Mouse (Mus musculus) hindbrain, embryonic 13.5 days (tissue): ENCODE data around the gene Frem1. TPM values are rescaled to one million over a fixed set of nuclear protein-coding genes. Genes with fewer than 3 reads are reported as not detected.

Source experiments
- ATAC-seq: fragments of 200-750 bp; cut with Nextera tagmentation; 2 replicates; pipeline ENCODE4 v1.8.0; 2017; ENCODE audit warnings: moderate TSS enrichment; ENCODE audit not compliant: low FRiP score
- H3K27ac ChIP-seq: fragments of 300-500 bp; sonication (generic); 2 replicates; pipeline ENCODE4 v1.5.1; 2015; ENCODE audit warnings: inconsistent platforms, mild to moderate bottlenecking, moderate library complexity
- H3K27me3 ChIP-seq: fragments of 300-500 bp; sonication (generic); 2 replicates; pipeline ENCODE4 v1.6.1; 2015; ENCODE audit warnings: mild to moderate bottlenecking, inconsistent platforms
- H3K36me3 ChIP-seq: fragments of 300-500 bp; sonication (generic); 2 replicates; pipeline ENCODE4 v1.6.1; 2015; ENCODE audit warnings: mild to moderate bottlenecking, inconsistent platforms
- H3K4me1 ChIP-seq: fragments of 300-500 bp; sonication (generic); replicated peaks from 2 replicates; pipeline ENCODE4 v1.6.1; 2015; ENCODE audit warnings: inconsistent platforms
- H3K4me2 ChIP-seq: fragments of 300-500 bp; sonication (generic); 2 replicates; pipeline ENCODE4 v1.6.1; 2015; ENCODE audit warnings: inconsistent platforms, mild to moderate bottlenecking, moderate library complexity
- H3K4me3 ChIP-seq: fragments of 300-500 bp; sonication (generic); 2 replicates; pipeline ENCODE4 v1.5.1; 2015; ENCODE audit warnings: mild to moderate bottlenecking, inconsistent platforms
- H3K9ac ChIP-seq: fragments of 300-500 bp; sonication (generic); 2 replicates; pipeline ENCODE4 v1.6.1; 2015; ENCODE audit warnings: mild to moderate bottlenecking, inconsistent platforms
- H3K9me3 ChIP-seq: fragments of 300-500 bp; sonication (generic); 2 replicates; pipeline ENCODE4 v1.6.1; 2016; ENCODE audit warnings: inconsistent platforms
- WGBS: fragments of 180-500 bp; shearing (Covaris S2); methylation state at CpG from one replicate; pipeline ENCODE4 v1.1.7; 2015; 5-methylcytosine and 5-hydroxymethylcytosine counted together
- polyA plus RNA-seq: library from polyadenylated mRNA; unstranded; fragments of >200 nt; fragmentation: Nextera tagmentation; extraction: Ambion mirVana; gene quantifications from 2 replicates; pipeline ENCODE4 v1.2.1, GENCODE M21; 2015

Frem1 gene
- polyA plus RNA-seq, 1 experiment from 2014 or later = 3.4 TPM

DNA sequence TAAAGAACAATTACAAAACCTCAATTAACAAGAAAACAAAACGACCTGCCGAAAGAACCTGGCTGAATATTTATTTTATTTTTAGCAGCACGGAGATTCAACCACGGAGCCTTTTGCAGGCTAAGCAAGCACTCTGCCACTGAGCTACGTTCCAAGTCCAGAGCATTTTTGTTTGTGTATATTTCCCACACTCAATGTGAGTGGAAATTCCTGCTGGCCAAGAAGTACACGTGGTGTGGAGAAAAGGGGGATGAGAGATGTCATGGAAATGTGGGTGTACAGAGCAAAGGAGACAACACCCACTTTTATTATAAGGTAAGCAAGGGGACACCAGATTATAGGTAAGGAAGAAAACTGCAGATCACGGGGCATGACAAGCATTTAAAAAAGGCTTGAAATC is 136.6 kb downstream of the Frem1 start:
- Histone ChIP-seq H3K9me3 (no peaks in the 10 kb centered on the region), H3K4me3 (no peak overlapping the region), H3K27ac (peak overlapping the region; percentile 49), H3K4me1 (peaks cover 35% of the 10 kb centered on the region), H3K36me3 (no peaks in the 10 kb centered on the region), H3K27me3 (peaks cover 2% of the 10 kb centered on the region; the same call in 1 of the 2 replicates), H3K9ac (no peak overlapping the region), H3K4me2 (peak overlapping the region; percentile 40; the same call in 1 of the 2 replicates)
- 59% methylated on average over 7 of the region's 7 CpGs for WGBS
- 0 out of 2 replicates have a peak, but pooled peaks have one; percentile 11 for ATAC-seq

DNA sequence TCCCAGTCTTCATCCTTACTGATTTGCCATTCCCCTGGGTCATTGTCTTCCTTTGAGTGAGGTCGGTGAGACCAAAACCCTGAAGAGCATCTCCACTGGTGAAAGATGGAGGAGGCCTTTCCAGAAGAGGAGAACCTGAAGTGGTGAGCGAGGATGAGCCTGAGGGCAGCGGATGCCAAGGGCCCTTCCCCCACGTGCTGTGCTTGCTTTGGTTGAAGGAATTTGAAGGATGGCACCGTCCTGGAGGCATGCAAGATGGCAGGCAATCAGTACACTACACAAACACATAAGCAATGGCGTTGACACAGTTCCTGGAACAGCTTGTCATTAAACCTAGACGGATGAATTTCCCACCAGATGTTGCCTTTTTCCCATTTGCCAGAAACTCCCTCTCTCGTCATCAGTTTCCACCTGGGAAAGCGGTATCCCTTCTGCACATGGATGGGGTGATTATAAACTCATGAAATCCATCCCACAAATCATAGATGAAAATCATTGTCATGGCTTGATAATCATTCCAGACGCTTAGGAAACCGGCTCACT is 137.5 kb downstream of the Frem1 start:
- ATAC-seq = no peak
- Histone ChIP-seq H3K4me1 (peaks cover 32% of the 10 kb centered on the region), H3K4me2 (no peak overlapping the region), H3K9me3 (no peaks in the 10 kb centered on the region), H3K27ac (peak overlapping the region; percentile 60), H3K9ac (no peak overlapping the region), H3K36me3 (no peaks in the 10 kb centered on the region), H3K4me3 (no peak overlapping the region), H3K27me3 (peaks cover 2% of the 10 kb centered on the region; the same call in 1 of the 2 replicates)
- 60% methylated on average over 11 of the region's 11 CpGs for WGBS

GRCm38 (mm10) chr4:82895227-82895626 is 156.9 kb downstream of the Frem1 start:
- no peaks in the 10 kb centered on the region; the same call in 1 of the 2 replicates for H3K4me1 ChIP-seq
- no peaks in the 10 kb centered on the region for H3K36me3 ChIP-seq
- no peak overlapping the region for H3K27ac ChIP-seq
- H3K4me3 ChIP-seq = no peak overlapping the region
- no peak for ATAC-seq
- no peak overlapping the region for H3K4me2 ChIP-seq
- H3K9ac ChIP-seq = no peak overlapping the region
- H3K27me3 ChIP-seq = no peaks in the 10 kb centered on the region
- H3K9me3 ChIP-seq = no peaks in the 10 kb centered on the region
- WGBS = 86% methylated on average over 10 of the region's 10 CpGs

DNA sequence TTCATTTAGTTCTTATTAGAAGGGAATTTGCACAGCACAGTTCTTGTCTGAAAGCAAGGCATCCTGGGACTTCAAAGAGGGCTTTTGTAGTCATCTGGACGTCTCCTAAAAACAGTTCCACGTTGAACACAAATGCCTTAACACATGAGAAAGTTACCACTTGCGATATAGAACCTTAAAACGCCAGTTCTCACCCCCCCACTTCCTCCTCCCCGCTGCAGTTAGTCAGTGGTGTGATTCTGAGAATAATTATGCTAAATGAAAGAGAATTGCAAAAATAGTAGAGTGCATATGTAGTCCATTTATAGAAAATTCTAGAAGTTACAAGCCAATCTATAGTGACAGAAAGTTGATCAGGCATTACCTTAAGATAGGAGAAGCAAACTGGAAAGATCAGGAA is 159.9 kb downstream of the Frem1 start:
- Histone ChIP-seq H3K27ac (no peak overlapping the region), H3K27me3 (no peaks in the 10 kb centered on the region), H3K4me1 (no peaks in the 10 kb centered on the region; the same call in 1 of the 2 replicates), H3K36me3 (no peaks in the 10 kb centered on the region), H3K9me3 (no peaks in the 10 kb centered on the region), H3K4me2 (no peak overlapping the region), H3K9ac (no peak overlapping the region), H3K4me3 (no peak overlapping the region)
- 88% methylated on average over 5 of the region's 5 CpGs for WGBS
- ATAC-seq = no peak

DNA sequence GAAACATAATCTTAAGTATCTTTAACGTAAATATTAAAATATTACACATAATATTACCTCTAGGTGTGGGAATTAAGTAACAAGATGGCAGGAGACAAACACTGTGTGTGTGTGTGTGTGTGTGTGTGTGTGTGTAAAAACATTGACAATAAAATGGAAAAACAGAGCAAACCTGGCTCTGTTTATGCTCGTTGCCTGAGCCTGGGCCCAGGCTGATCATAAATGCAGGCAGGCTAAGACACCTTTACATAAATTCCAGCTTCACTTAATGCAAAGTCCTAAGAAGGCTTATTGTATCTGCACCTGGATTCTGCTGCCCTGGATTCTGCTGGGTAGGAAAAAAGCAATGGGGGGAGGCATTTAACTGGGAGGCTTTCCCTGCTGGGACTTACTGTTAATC is 160.6 kb downstream of the Frem1 start:
- Histone ChIP-seq H3K9ac (no peak overlapping the region), H3K27ac (no peak overlapping the region), H3K36me3 (no peaks in the 10 kb centered on the region), H3K4me3 (no peak overlapping the region), H3K4me2 (no peak overlapping the region), H3K27me3 (no peaks in the 10 kb centered on the region), H3K9me3 (no peaks in the 10 kb centered on the region), H3K4me1 (no peaks in the 10 kb centered on the region; the same call in 1 of the 2 replicates)
- 81% methylated on average over 2 of the region's 2 CpGs for WGBS
- ATAC-seq = no peak

- Histone ChIP-seq H3K4me3 (no peak overlapping the region), H3K4me2 (no peak overlapping the region), H3K4me1 (no peaks in the 10 kb centered on the region; the same call in 1 of the 2 replicates), H3K36me3 (no peaks in the 10 kb centered on the region), H3K27me3 (no peaks in the 10 kb centered on the region), H3K27ac (0 out of 2 replicates have a peak overlapping the region, but pooled peaks have one; percentile 12), H3K9me3 (no peaks in the 10 kb centered on the region), H3K9ac (no peak overlapping the region)
- no peak; the same call in 1 of the 2 replicates for ATAC-seq
- WGBS = 65% methylated on average over 7 of the region's 7 CpGs
Measured at GRCm38 (mm10) chr4:82891049-82891448, 161.1 kb downstream of the Frem1 start.

- Histone ChIP-seq H3K4me1 (no peaks in the 10 kb centered on the region; the same call in 1 of the 2 replicates), H3K27ac (0 out of 2 replicates have a peak overlapping the region, but pooled peaks have one; percentile 12), H3K36me3 (no peaks in the 10 kb centered on the region), H3K4me3 (no peak overlapping the region), H3K27me3 (no peaks in the 10 kb centered on the region), H3K9me3 (no peaks in the 10 kb centered on the region), H3K4me2 (no peak overlapping the region), H3K9ac (no peak overlapping the region)
- no peak for ATAC-seq
- 87% methylated on average over 4 of the region's 4 CpGs for WGBS
Measured at GRCm38 (mm10) chr4:82890585-82890984, 161.6 kb downstream of the Frem1 start.

DNA sequence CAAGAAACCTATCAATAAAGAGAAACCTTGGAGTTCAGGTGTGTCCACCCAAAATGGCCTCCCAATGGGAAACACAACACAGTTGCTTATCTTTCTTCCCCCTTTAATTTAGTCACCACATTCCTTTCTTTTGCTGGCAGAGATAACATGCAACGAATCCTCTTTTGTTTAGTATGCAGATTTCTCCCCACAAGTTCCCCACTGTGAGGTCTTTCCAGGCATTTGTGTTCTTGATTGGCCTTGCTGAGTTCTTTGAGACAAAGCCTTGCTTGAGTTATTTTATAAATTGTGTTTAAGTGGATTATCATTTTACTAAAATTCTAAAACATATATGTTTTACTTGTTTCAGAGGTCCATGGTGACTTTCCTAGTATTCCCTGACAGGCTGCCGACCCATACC is 166.0 kb downstream of the Frem1 start:
- no peaks in the 10 kb centered on the region for H3K27me3 ChIP-seq
- no peak overlapping the region for H3K4me3 ChIP-seq
- H3K9ac ChIP-seq = no peak overlapping the region
- H3K4me1 ChIP-seq = peaks cover 7% of the 10 kb centered on the region
- no peaks in the 10 kb centered on the region for H3K9me3 ChIP-seq
- 51% methylated on average over 2 of the region's 2 CpGs for WGBS
- no peak overlapping the region for H3K4me2 ChIP-seq
- no peak overlapping the region for H3K27ac ChIP-seq
- ATAC-seq = no peak
- no peaks in the 10 kb centered on the region for H3K36me3 ChIP-seq

GRCm38 (mm10) chr4:82885535-82885913 is 166.6 kb downstream of the Frem1 start:
- Histone ChIP-seq H3K9me3 (no peaks in the 10 kb centered on the region), H3K4me1 (peaks cover 7% of the 10 kb centered on the region; the same call in 1 of the 2 replicates), H3K36me3 (no peaks in the 10 kb centered on the region), H3K4me2 (no peak overlapping the region), H3K27ac (no peak overlapping the region), H3K27me3 (no peaks in the 10 kb centered on the region), H3K4me3 (no peak overlapping the region), H3K9ac (no peak overlapping the region)
- 41% methylated on average over 1 of the region's 1 CpGs for WGBS
- no peak for ATAC-seq

- Histone ChIP-seq H3K27me3 (no peaks in the 10 kb centered on the region), H3K4me1 (peaks cover 7% of the 10 kb centered on the region; the same call in 1 of the 2 replicates), H3K27ac (no peak within 1 kb of the TSS), H3K9me3 (no peaks in the 10 kb centered on the region), H3K4me3 (no peak within 1 kb of the TSS), H3K4me2 (no peak within 1 kb of the TSS), H3K36me3 (no peaks in the 10 kb centered on the region), H3K9ac (no peak within 1 kb of the TSS)
- WGBS = 64% methylated on average over 18 of the region's 19 CpGs
- no peak for ATAC-seq
Measured at GRCm38 (mm10) chr4:82884636-82885534, 167.3 kb downstream of the Frem1 start, which contains the start of gene Cer1. Cer1 (minus strand) TSS chr4:82885148.

DNA sequence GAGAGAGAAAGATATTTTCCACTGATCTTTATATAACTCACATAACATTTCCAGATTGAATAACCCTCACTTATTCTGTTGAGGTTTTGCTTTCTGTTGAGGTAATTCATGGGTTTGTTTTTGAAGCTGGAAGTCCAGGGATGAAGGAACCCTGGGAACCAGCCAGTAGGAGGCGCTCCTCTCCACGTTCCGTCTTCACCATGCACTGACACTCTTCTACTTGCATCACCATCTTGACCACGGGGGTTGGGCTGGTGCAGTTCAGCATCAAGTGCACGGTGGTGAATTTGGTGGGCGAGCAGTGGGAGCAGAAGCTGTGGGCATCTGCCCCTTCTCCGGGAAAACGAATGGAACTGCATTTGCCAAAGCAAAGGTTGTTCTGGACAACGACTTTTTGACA is 169.6 kb downstream of the Frem1 start:
- peaks cover 7% of the 10 kb centered on the region; the same call in 1 of the 2 replicates for H3K4me1 ChIP-seq
- no peak overlapping the region for H3K27ac ChIP-seq
- no peak for ATAC-seq
- WGBS = 82% methylated on average over 9 of the region's 9 CpGs
- no peak overlapping the region for H3K9ac ChIP-seq
- no peak overlapping the region for H3K4me2 ChIP-seq
- no peaks in the 10 kb centered on the region for H3K27me3 ChIP-seq
- H3K4me3 ChIP-seq = no peak overlapping the region
- no peaks in the 10 kb centered on the region for H3K9me3 ChIP-seq
- no peaks in the 10 kb centered on the region for H3K36me3 ChIP-seq

GRCm38 (mm10) chr4:82881366-82881765 is 170.8 kb downstream of the Frem1 start:
- Histone ChIP-seq H3K27me3 (no peaks in the 10 kb centered on the region), H3K4me3 (no peak overlapping the region), H3K9me3 (no peaks in the 10 kb centered on the region), H3K36me3 (no peaks in the 10 kb centered on the region), H3K4me2 (no peak overlapping the region), H3K9ac (no peak overlapping the region), H3K27ac (no peak overlapping the region), H3K4me1 (peaks cover 7% of the 10 kb centered on the region; the same call in 1 of the 2 replicates)
- 79% methylated on average over 3 of the region's 3 CpGs for WGBS
- no peak for ATAC-seq
